Mouse (Mus musculus) hindbrain, embryonic 12.5 days (tissue): ENCODE measurements around the gene Prdm5. TPM values are rescaled to one million over a fixed set of nuclear protein-coding genes. Genes with fewer than 3 reads are reported as not detected.

ENCODE experiments used
- ATAC-seq: fragments of 200-750 bp; cut with Nextera tagmentation; 2 replicates; pipeline ENCODE4 v1.8.0; 2017; ENCODE audit warnings: moderate TSS enrichment; ENCODE audit not compliant: low FRiP score
- H3K27ac ChIP-seq: fragments of 300-500 bp; sonication (generic); 2 replicates; pipeline ENCODE4 v1.5.1; 2016; ENCODE audit warnings: mild to moderate bottlenecking
- H3K27me3 ChIP-seq: fragments of 300-500 bp; sonication (generic); 2 replicates; pipeline ENCODE4 v1.6.1; 2016; ENCODE audit warnings: mild to moderate bottlenecking
- H3K36me3 ChIP-seq: fragments of 300-500 bp; sonication (generic); 2 replicates; pipeline ENCODE4 v1.6.1; 2016; ENCODE audit warnings: mild to moderate bottlenecking
- H3K4me1 ChIP-seq: fragments of 300-500 bp; sonication (generic); 2 replicates; pipeline ENCODE4 v1.6.1; 2016
- H3K4me2 ChIP-seq: fragments of 300-500 bp; sonication (generic); replicated peaks from 2 replicates; pipeline ENCODE4 v1.6.1; 2016; ENCODE audit warnings: mild to moderate bottlenecking
- H3K4me3 ChIP-seq: fragments of 300-500 bp; sonication (generic); 2 replicates; pipeline ENCODE4 v1.5.1; 2016; ENCODE audit warnings: mild to moderate bottlenecking
- H3K9ac ChIP-seq: fragments of 300-500 bp; sonication (generic); 2 replicates; pipeline ENCODE4 v1.6.1; 2016; ENCODE audit warnings: mild to moderate bottlenecking, moderate library complexity
- H3K9me3 ChIP-seq: fragments of 300-500 bp; sonication (generic); replicated peaks from 2 replicates; pipeline ENCODE4 v1.6.1; 2016; ENCODE audit warnings: mild to moderate bottlenecking
- WGBS: fragments of 180-500 bp; shearing (Covaris S2); methylation state at CpG from one replicate; pipeline ENCODE4 v1.1.7; 2016; 5-methylcytosine and 5-hydroxymethylcytosine counted together
- polyA plus RNA-seq: library from polyadenylated mRNA; unstranded; fragments of >200 nt; fragmentation: Nextera tagmentation; extraction: Ambion mirVana; gene quantifications from 2 replicates; pipeline ENCODE4 v1.2.1, GENCODE M21; 2016

The Prdm5 gene
- polyA plus RNA-seq, 1 experiment from 2014 or later = 14.2 TPM

- WGBS = 65% methylated on average over 6 of the region's 6 CpGs
- no peak overlapping the region for H3K9ac ChIP-seq
- H3K9me3 ChIP-seq = no peaks in the 10 kb centered on the region
- no peak overlapping the region for H3K4me2 ChIP-seq
- peaks cover 10% of the 10 kb centered on the region; the same call in 1 of the 2 replicates for H3K4me1 ChIP-seq
- ATAC-seq = peak; percentile 63; the same call in 1 of the 2 replicates
- H3K27ac ChIP-seq = no peak overlapping the region; the same call in 1 of the 2 replicates
- no peak overlapping the region for H3K4me3 ChIP-seq
- no peaks in the 10 kb centered on the region for H3K27me3 ChIP-seq
- no peaks in the 10 kb centered on the region for H3K36me3 ChIP-seq
Observed at GRCm38 (mm10) chr6:65969386-65970111, 190.8 kb downstream of the Prdm5 start.

GRCm38 (mm10) chr6:65970410-65970809, 191.6 kb downstream of the Prdm5 start:
- Histone ChIP-seq H3K27ac (no peak overlapping the region), H3K9me3 (no peaks in the 10 kb centered on the region), H3K4me3 (no peak overlapping the region), H3K36me3 (no peaks in the 10 kb centered on the region), H3K27me3 (no peaks in the 10 kb centered on the region), H3K4me1 (peaks cover 10% of the 10 kb centered on the region; the same call in 1 of the 2 replicates), H3K9ac (no peak overlapping the region), H3K4me2 (no peak overlapping the region)
- peak; percentile 61; the same call in 1 of the 2 replicates for ATAC-seq
- 83% methylated on average over 9 of the region's 9 CpGs for WGBS

Other genes starting within 250 kb of the Prdm5 start
- 9.2 and 11.3 TPM in 2 replicates for gene Ndnf, start 107.4 kb upstream of the Prdm5 start, polyA plus RNA-seq
- not detected in 2 replicates for gene 4930544G11Rik, start 173.6 kb downstream of the Prdm5 start, polyA plus RNA-seq